Mouse (Mus musculus): Measurements from ENCODE around the gene Rgs18. TPM values are rescaled to one million over a fixed set of nuclear protein-coding genes. Genes with fewer than 3 reads are reported as not detected.

The Rgs18 gene
- 0.26 and 0.39 TPM in 2 replicates for polyA plus RNA-seq (2012; rRNA removed)

GRCm38 (mm10) chr1:144775331-144775730 lies at the start of gene Rgs18:
Gene Rgs18 (minus strand): TSS chr1:144775435.

Other genes with a start within 250 kb of the Rgs18 start
- gene Rgs21, start 207.8 kb downstream of the Rgs18 start, polyA plus RNA-seq (2012; rRNA removed), result not detected in 2 replicates

Measured in central nervous system, embryonic 14 days (tissue).